Mouse (Mus musculus) embryonic facial prominence, embryonic 15.5 days (tissue): Measurements from ENCODE around the gene Ppp1r21. TPM values are rescaled to one million over a fixed set of nuclear protein-coding genes. Genes with fewer than 3 reads are reported as not detected.

ENCODE experiments used
- ATAC-seq: fragments of 200-750 bp; cut with Nextera tagmentation; 2 replicates; pipeline ENCODE4 v1.8.0; 2017; ENCODE audit warnings: low read depth, moderate TSS enrichment; ENCODE audit not compliant: insufficient number of reproducible peaks, low FRiP score, low TSS enrichment
- H3K27ac ChIP-seq: fragments of 300-500 bp; sonication (generic); replicated peaks from 2 replicates; pipeline ENCODE4 v1.5.1; 2015; ENCODE audit warnings: mild to moderate bottlenecking, inconsistent platforms
- H3K27me3 ChIP-seq: fragments of 300-500 bp; sonication (generic); 2 replicates; pipeline ENCODE4 v1.6.1; 2015; ENCODE audit warnings: inconsistent platforms
- H3K36me3 ChIP-seq: fragments of 300-500 bp; sonication (generic); 2 replicates; pipeline ENCODE4 v1.6.1; 2015; ENCODE audit warnings: mild to moderate bottlenecking, inconsistent platforms
- H3K4me1 ChIP-seq: fragments of 300-500 bp; sonication (generic); 2 replicates; pipeline ENCODE4 v1.6.1; 2015; ENCODE audit warnings: inconsistent platforms
- H3K4me2 ChIP-seq: fragments of 300-500 bp; sonication (generic); replicated peaks from 2 replicates; pipeline ENCODE4 v1.6.1; 2015; ENCODE audit warnings: mild to moderate bottlenecking, inconsistent platforms
- H3K4me3 ChIP-seq: fragments of 300-500 bp; sonication (generic); replicated peaks from 2 replicates; pipeline ENCODE4 v1.5.1; 2015; ENCODE audit warnings: mild to moderate bottlenecking, inconsistent platforms
- H3K9ac ChIP-seq: fragments of 300-500 bp; sonication (generic); 2 replicates; pipeline ENCODE4 v1.6.1; 2015; ENCODE audit warnings: inconsistent platforms
- H3K9me3 ChIP-seq: fragments of 300-500 bp; sonication (generic); replicated peaks from 2 replicates; pipeline ENCODE4 v1.6.1; 2016; ENCODE audit warnings: inconsistent platforms
- WGBS: fragments of 180-500 bp; shearing (Covaris S2); methylation state at CpG from one replicate; pipeline ENCODE4 v1.1.7; 2015; 5-methylcytosine and 5-hydroxymethylcytosine counted together
- polyA plus RNA-seq: library from polyadenylated mRNA; unstranded; fragments of >200 nt; fragmentation: Nextera tagmentation; extraction: Ambion mirVana; gene quantifications from 2 replicates; pipeline ENCODE4 v1.2.1, GENCODE M21; 2015

Ppp1r21 gene
- polyA plus RNA-seq, 1 experiment from 2014 or later = 19.2 TPM

DNA sequence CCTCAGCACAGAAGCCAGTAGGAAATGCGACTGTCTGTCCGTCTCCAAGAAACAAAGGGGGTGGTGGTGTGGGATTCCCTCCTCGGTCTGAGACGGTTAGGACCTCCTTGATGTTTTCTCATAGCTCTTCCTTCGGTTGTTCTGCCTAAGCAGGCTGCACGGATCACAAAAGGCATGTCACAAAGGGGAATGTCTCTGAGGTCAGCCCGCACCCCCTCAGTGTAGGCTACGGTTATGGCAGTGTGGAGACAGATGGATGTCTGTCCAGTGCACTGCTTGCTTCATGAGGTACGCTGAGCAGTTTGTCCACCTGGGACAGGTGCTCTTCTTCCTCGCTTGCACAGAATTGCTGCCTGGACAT is 35.2 kb upstream of the Ppp1r21 start:
- ATAC-seq = no peak
- 0 out of 2 replicates have a peak, but pooled peaks cover 5% of the 10 kb centered on the region for H3K4me1 ChIP-seq
- no peak overlapping the region for H3K4me2 ChIP-seq
- no peak overlapping the region for H3K27ac ChIP-seq
- no peak overlapping the region for H3K4me3 ChIP-seq
- H3K36me3 ChIP-seq = peaks cover 16% of the 10 kb centered on the region
- H3K9me3 ChIP-seq = peaks cover 5% of the 10 kb centered on the region; the same call in 1 of the 2 replicates
- 77% methylated on average over 10 of the region's 10 CpGs for WGBS
- H3K27me3 ChIP-seq = no peaks in the 10 kb centered on the region
- no peak overlapping the region for H3K9ac ChIP-seq

DNA sequence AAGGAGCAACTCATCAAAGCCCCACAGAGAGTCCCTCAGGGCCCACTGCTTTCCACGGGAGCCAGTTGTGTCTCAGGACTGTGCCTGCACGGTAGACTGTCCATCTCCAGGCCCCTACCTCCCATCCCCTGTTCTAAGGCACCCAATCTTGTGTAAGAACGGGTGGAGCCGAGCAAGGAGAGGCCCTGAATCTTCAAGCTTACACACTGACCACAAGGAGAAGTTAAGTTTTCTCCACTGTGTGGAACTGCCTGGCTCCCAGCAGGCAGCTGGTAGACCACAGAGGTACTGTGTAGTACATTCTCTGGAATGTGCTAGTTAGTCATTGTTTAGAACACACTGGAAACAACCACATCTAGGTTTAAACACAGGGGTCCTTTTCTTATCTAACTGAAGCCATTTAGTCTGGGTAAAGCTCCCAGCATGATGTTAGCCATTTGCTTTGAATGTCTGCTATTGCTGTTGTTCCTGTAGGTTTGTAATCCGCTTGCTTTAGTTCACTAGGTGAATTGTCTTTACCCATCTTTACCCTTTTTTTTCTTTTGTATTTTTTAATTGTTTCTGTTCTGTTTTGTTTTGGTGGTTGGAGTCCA is 31.7 kb upstream of the Ppp1r21 start:
- no peak overlapping the region for H3K9ac ChIP-seq
- H3K4me2 ChIP-seq = no peak overlapping the region
- 89% methylated on average over 5 of the region's 5 CpGs for WGBS
- no peak overlapping the region for H3K27ac ChIP-seq
- no peaks in the 10 kb centered on the region for H3K27me3 ChIP-seq
- H3K4me1 ChIP-seq = 0 out of 2 replicates have a peak, but pooled peaks cover 5% of the 10 kb centered on the region
- no peaks in the 10 kb centered on the region for H3K9me3 ChIP-seq
- ATAC-seq = no peak
- no peak overlapping the region for H3K4me3 ChIP-seq
- H3K36me3 ChIP-seq = peaks cover 5% of the 10 kb centered on the region; the same call in 1 of the 2 replicates

DNA sequence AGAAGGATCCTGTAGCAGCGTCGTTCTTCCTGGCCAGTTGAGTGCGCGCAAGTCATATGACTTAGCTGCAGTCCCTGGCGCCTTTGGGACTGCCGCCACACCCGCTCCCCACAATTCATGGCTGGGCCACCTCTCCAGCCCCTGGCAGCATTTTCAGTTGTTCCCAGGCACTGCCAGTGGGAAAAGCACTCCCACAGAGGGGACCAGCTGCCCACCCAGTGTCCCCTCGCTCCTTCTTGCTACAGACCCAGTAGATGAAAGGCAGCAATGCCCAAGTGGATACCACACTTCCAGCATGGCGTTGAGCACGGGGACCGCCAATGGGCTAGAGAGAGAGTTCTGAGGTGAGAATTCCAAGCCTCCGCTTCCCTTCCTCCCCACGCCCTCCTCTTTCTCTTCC is 25.9 kb upstream of the Ppp1r21 start:
- H3K27me3 ChIP-seq = no peaks in the 10 kb centered on the region
- ATAC-seq = no peak
- 93% methylated on average over 13 of the region's 13 CpGs for WGBS
- no peak overlapping the region for H3K9ac ChIP-seq
- H3K4me2 ChIP-seq = no peak overlapping the region
- peaks cover 14% of the 10 kb centered on the region for H3K4me1 ChIP-seq
- no peak overlapping the region for H3K27ac ChIP-seq
- no peak overlapping the region for H3K4me3 ChIP-seq
- H3K36me3 ChIP-seq = peaks cover 5% of the 10 kb centered on the region; the same call in 1 of the 2 replicates
- H3K9me3 ChIP-seq = no peaks in the 10 kb centered on the region

DNA sequence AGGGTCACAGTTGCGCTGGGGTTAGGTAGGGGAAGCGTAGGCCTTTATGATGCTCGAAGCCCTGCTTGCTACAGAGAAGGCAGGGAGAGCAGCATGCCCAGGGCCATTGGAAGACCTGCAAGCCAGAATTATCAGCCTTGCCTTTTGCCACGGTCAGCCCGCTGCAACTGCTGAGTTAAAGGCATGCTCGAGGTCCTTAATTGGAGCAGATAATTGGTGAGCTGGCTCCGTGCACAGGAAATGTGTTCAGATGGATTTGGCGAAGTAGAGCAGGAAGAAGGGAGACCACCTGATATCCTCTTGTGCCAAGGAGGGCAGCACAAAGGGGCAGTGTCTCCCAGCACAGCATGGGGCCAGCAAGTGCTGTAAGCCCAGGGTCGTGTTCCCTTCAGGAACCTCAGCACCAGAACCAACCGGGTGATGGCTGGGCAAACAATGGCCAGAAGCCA is 24.6 kb upstream of the Ppp1r21 start:
- H3K9ac ChIP-seq = no peak overlapping the region
- H3K27me3 ChIP-seq = no peaks in the 10 kb centered on the region
- no peak overlapping the region for H3K4me3 ChIP-seq
- H3K27ac ChIP-seq = no peak overlapping the region
- H3K4me2 ChIP-seq = no peak overlapping the region
- H3K36me3 ChIP-seq = no peaks in the 10 kb centered on the region
- H3K4me1 ChIP-seq = peaks cover 15% of the 10 kb centered on the region
- 27% methylated on average over 10 of the region's 10 CpGs for WGBS
- no peaks in the 10 kb centered on the region for H3K9me3 ChIP-seq
- ATAC-seq = no peak

DNA sequence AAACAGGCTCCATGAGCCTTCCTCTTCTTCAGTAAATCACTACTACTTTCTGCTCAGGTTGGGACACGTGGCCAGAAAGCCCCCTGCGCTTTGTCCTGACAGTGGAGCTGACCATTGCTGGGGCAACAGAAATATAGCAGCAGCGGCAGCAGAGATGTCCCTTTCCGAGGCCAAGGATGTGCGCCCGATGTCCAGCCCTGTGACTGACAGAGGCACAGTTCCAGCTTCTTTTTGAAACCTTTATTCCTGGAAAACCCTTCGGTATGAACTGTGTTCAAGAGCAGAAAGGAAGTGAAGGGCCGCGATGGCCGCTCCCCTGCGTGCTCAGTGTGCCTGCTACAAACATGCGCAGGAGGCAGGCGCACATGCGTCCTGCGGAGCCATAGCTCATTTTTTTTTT is 24.0 kb upstream of the Ppp1r21 start:
- peaks cover 17% of the 10 kb centered on the region for H3K4me1 ChIP-seq
- no peak overlapping the region for H3K9ac ChIP-seq
- no peaks in the 10 kb centered on the region for H3K9me3 ChIP-seq
- H3K36me3 ChIP-seq = no peaks in the 10 kb centered on the region
- H3K4me2 ChIP-seq = no peak overlapping the region
- H3K27ac ChIP-seq = no peak overlapping the region
- H3K4me3 ChIP-seq = no peak overlapping the region
- WGBS = 90% methylated on average over 15 of the region's 15 CpGs
- no peaks in the 10 kb centered on the region for H3K27me3 ChIP-seq
- no peak for ATAC-seq

DNA sequence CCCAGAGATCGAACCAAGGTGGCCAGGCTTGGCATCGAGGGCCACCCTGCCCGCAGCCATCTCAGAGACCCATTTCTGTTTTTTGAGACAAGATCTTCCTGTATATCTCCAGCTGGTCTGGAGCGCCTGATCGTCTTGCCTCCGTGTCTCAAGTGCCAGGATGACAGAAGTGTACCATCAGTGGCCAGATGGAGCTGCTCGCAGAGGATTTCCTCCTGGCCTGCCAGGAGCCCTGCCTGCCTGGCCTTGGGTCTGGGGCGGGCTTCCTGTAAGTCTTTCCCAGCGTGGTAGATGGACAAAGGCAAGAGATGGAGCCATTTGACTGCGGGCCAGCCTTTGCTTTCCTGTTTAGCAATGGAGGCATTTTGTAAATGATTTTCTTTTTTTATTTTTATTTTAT is 22.5 kb upstream of the Ppp1r21 start:
- H3K4me1 ChIP-seq = peaks cover 19% of the 10 kb centered on the region
- H3K27ac ChIP-seq = no peak overlapping the region
- H3K9ac ChIP-seq = no peak overlapping the region
- 87% methylated on average over 10 of the region's 10 CpGs for WGBS
- H3K36me3 ChIP-seq = no peaks in the 10 kb centered on the region
- no peak overlapping the region for H3K4me2 ChIP-seq
- no peak for ATAC-seq
- H3K27me3 ChIP-seq = no peaks in the 10 kb centered on the region
- H3K4me3 ChIP-seq = no peak overlapping the region
- H3K9me3 ChIP-seq = no peaks in the 10 kb centered on the region

DNA sequence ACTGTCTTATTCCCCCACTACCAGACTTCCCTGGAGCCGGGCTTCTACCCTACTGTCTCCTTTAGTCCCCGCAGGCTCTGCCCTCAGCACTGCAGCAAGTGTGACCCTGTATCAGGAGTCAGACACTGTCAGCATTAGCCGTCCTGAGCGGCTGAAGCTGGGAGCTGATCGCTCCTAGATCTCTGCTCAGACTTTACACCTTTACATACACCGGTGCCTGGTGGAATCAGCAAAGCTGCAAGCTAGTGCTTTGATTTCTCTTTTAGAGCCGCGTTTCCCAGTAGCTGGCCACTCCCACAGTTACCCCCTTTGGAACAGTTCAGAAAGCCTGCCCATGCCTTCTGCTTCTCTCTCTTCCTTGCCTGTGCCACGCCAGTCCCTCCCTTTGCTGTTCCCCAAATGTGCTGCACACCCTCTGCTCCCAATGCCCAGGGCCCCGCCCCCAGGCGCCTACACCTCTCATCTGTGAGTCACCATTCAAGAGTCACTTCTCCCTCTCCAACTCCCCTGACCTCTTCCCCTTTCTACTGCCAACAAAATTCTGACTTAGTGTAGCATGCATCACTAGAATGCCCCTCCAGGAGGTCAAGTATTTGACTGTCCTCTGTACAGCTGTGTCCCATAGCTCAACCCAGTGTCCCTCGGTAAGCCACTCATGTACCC is 20.9 kb upstream of the Ppp1r21 start:
- H3K4me3 ChIP-seq = no peak overlapping the region
- H3K4me2 ChIP-seq = peak overlapping the region; percentile 34; the same call in 1 of the 2 replicates
- H3K27ac ChIP-seq = 0 out of 2 replicates have a peak overlapping the region, but pooled peaks have one; percentile 28
- H3K9me3 ChIP-seq = no peaks in the 10 kb centered on the region
- no peaks in the 10 kb centered on the region for H3K36me3 ChIP-seq
- H3K9ac ChIP-seq = no peak overlapping the region
- ATAC-seq = peak; percentile 37
- WGBS = 32% methylated on average over 12 of the region's 12 CpGs
- H3K4me1 ChIP-seq = peaks cover 19% of the 10 kb centered on the region
- H3K27me3 ChIP-seq = no peaks in the 10 kb centered on the region

DNA sequence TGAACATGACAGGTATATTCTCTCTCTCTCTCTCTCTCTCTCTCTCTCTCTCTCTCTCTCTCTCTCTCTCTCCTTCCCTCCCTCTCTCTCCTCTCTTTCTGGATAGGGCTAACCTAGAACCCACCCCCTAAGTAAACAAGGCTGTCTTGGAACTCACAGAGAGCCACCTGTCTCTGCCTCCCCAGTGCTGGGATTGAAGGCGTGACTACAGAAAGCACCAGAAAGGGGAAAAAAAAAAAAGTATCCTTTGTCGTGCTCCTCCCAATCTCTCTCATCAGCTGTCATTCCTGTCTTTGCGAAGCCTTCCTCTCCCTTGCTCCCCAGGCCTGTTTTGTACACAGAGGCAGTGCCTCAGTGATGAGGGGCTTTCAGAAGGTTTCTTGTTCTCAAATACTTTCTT is 19.9 kb upstream of the Ppp1r21 start:
- no peak for ATAC-seq
- H3K4me2 ChIP-seq = no peak overlapping the region
- H3K27ac ChIP-seq = no peak overlapping the region
- H3K9me3 ChIP-seq = no peaks in the 10 kb centered on the region
- no peak overlapping the region for H3K4me3 ChIP-seq
- no peaks in the 10 kb centered on the region for H3K36me3 ChIP-seq
- H3K27me3 ChIP-seq = no peaks in the 10 kb centered on the region
- H3K4me1 ChIP-seq = peaks cover 18% of the 10 kb centered on the region
- WGBS = 80% methylated on average over 3 of the region's 3 CpGs
- no peak overlapping the region for H3K9ac ChIP-seq

DNA sequence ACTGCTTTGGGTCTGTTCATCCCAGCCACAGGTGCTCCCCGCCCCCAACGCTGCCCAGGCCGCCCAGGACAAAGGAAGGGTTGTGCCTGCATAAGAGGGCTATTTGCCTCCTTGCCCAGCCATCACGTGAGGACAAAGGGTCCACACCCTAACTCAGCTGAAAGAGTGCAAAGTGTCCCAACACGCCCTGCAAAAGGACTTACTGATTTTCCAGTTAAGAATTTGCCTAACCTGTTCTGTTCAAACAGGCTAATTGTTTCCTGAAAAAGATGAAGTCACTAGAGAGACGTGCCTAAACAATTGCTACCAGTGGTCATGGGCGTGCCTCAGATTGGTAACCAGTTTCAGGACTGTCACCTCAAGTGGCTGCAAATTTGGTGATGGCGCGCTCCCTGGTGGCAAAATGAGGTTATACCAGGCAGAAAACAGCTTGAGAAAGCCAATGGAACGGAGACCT is 18.8 kb upstream of the Ppp1r21 start:
- WGBS = 8% methylated on average over 10 of the region's 10 CpGs
- H3K4me2 ChIP-seq = no peak overlapping the region; the same call in 1 of the 2 replicates
- H3K9ac ChIP-seq = no peak overlapping the region

DNA sequence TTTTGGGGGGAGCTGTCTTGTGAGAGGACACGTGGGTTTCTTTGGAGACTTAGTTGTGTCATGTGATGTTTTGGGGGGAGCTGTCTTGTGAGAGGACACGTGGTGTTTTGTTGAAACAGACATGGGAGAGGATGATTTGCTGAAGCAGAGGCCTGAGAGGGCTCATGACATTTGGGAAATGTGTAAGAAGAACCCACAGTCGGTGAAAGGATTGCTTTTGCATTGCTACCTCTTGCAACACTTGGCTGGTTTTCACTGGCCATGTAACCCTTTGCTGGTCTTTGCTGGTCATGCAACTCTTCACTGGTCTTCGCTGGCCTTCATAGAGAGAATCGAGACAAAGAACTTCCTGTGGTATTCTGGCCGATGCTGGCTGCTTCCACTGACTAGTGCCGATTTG is 13.4 kb upstream of the Ppp1r21 start:
- WGBS = 76% methylated on average over 7 of the region's 7 CpGs
- Histone ChIP-seq H3K36me3 (no peaks in the 10 kb centered on the region), H3K4me1 (no peaks in the 10 kb centered on the region), H3K27ac (no peak overlapping the region), H3K27me3 (no peaks in the 10 kb centered on the region), H3K4me2 (no peak overlapping the region), H3K9me3 (no peaks in the 10 kb centered on the region), H3K4me3 (no peak overlapping the region), H3K9ac (no peak overlapping the region)
- ATAC-seq = no peak

More for the DNA sequence above, 18.8 kb upstream of the Ppp1r21 start:
- Histone ChIP-seq H3K4me3 (no peak overlapping the region), H3K27me3 (no peaks in the 10 kb centered on the region), H3K27ac (peak overlapping the region; percentile 63; the same call in 1 of the 2 replicates), H3K9me3 (no peaks in the 10 kb centered on the region), H3K4me1 (peaks cover 12% of the 10 kb centered on the region; the same call in 1 of the 2 replicates), H3K36me3 (no peaks in the 10 kb centered on the region)
- 0 out of 2 replicates have a peak, but pooled peaks have one; percentile 44 for ATAC-seq

DNA sequence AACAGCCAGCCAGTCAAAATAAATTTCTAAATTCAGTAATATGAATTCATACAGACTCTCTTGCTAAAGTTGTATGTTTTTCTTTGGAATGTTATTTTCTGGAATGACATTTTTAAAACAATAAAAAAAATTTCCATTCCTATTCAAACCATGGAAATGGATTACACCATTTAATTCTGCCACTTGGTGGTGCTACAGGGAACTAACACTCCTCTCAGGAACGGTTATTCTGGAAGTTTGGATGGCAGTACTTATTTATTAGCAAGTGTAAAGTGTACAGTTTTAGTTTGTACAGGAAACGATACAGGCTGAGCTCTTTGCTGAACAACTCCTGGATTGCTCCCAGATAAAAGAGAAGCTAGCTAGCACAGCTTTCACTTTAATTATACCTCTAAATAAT is 2.1 kb upstream of the Ppp1r21 start:
- Histone ChIP-seq H3K4me3 (no peak overlapping the region), H3K9me3 (no peaks in the 10 kb centered on the region), H3K27me3 (no peaks in the 10 kb centered on the region), H3K36me3 (no peaks in the 10 kb centered on the region), H3K4me1 (peaks cover 16% of the 10 kb centered on the region; the same call in 1 of the 2 replicates), H3K9ac (no peak overlapping the region), H3K27ac (no peak overlapping the region), H3K4me2 (no peak overlapping the region)
- no peak for ATAC-seq
- 18% methylated on average over 2 of the region's 2 CpGs for WGBS
